Mouse (Mus musculus) neural tube, embryonic 13.5 days (tissue): ENCODE data around the gene Hcrt. TPM values are rescaled to one million over a fixed set of nuclear protein-coding genes. Genes with fewer than 3 reads are reported as not detected.

Experiments
- ATAC-seq: fragments of 200-750 bp; cut with Nextera tagmentation; 2 replicates; pipeline ENCODE4 v1.8.0; 2017; ENCODE audit warnings: low read depth, mild to moderate bottlenecking, moderate TSS enrichment, moderate library complexity
- H3K27ac ChIP-seq: fragments of 300-500 bp; sonication (generic); replicated peaks from 2 replicates; pipeline ENCODE4 v1.5.1; 2015; ENCODE audit warnings: moderate library complexity, mild to moderate bottlenecking, inconsistent platforms
- H3K27me3 ChIP-seq: fragments of 300-500 bp; sonication (generic); 2 replicates; pipeline ENCODE4 v1.6.1; 2015; ENCODE audit warnings: mild to moderate bottlenecking, inconsistent platforms
- H3K36me3 ChIP-seq: fragments of 300-500 bp; sonication (generic); 2 replicates; pipeline ENCODE4 v1.6.1; 2015; ENCODE audit warnings: mild to moderate bottlenecking, inconsistent platforms
- H3K4me1 ChIP-seq: fragments of 300-500 bp; sonication (generic); replicated peaks from 2 replicates; pipeline ENCODE4 v1.6.1; 2015; ENCODE audit warnings: inconsistent platforms
- H3K4me2 ChIP-seq: fragments of 300-500 bp; sonication (generic); 2 replicates; pipeline ENCODE4 v1.6.1; 2015; ENCODE audit warnings: inconsistent platforms, mild to moderate bottlenecking, moderate library complexity
- H3K4me3 ChIP-seq: fragments of 300-500 bp; sonication (generic); 2 replicates; pipeline ENCODE4 v1.5.1; 2015; ENCODE audit warnings: mild to moderate bottlenecking, inconsistent platforms
- H3K9ac ChIP-seq: fragments of 300-500 bp; sonication (generic); 2 replicates; pipeline ENCODE4 v1.6.1; 2015; ENCODE audit warnings: moderate library complexity, mild to moderate bottlenecking, inconsistent platforms
- H3K9me3 ChIP-seq: fragments of 300-500 bp; sonication (generic); 2 replicates; pipeline ENCODE4 v1.6.1; 2016; ENCODE audit warnings: inconsistent platforms
- WGBS: fragments of 180-500 bp; shearing (Covaris S2); methylation state at CpG from one replicate; pipeline ENCODE4 v1.1.7; 2015; 5-methylcytosine and 5-hydroxymethylcytosine counted together
- polyA plus RNA-seq: library from polyadenylated mRNA; unstranded; fragments of >200 nt; fragmentation: Nextera tagmentation; extraction: Ambion mirVana; gene quantifications from 2 replicates; pipeline ENCODE4 v1.2.1, GENCODE M21; 2015

Hcrt gene
- polyA plus RNA-seq, 1 experiment from 2014 or later: not detected

DNA sequence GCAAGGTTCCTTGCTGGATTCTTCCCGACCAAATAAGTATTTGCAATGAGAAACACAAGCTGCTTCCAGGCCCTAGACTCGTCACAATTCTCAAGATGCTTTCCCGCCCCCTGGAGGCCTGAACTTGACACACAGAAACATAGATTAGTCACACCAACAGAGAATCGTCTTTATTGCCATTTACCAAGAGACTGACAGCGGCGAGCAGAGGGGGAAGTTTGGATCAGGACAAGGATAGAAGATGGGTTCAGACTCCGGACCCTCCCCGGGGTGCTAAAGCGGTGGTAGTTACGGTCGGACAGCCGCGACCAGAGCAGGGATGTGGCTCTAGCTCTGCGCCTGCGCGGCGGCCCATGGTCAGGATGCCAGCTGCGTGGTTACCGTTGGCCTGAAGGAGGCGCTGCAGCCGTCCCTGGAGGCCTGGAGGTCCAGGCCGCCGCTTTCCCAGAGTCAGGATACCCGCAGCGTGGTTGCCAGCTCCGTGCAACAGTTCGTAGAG lies 1.1 kb downstream of the Hcrt start:
- Histone ChIP-seq H3K9me3 (no peaks in the 10 kb centered on the region), H3K4me1 (peaks cover 30% of the 10 kb centered on the region), H3K4me3 (peak overlapping the region; percentile 45), H3K27ac (0 out of 2 replicates have a peak overlapping the region, but pooled peaks have one; percentile 18), H3K4me2 (peak overlapping the region; percentile 68), H3K36me3 (no peaks in the 10 kb centered on the region), H3K27me3 (peaks cover 19% of the 10 kb centered on the region), H3K9ac (peak overlapping the region; percentile 70)
- WGBS: under 1% methylated on average over 27 of the region's 27 CpGs
- peak; percentile 38 for ATAC-seq

DNA sequence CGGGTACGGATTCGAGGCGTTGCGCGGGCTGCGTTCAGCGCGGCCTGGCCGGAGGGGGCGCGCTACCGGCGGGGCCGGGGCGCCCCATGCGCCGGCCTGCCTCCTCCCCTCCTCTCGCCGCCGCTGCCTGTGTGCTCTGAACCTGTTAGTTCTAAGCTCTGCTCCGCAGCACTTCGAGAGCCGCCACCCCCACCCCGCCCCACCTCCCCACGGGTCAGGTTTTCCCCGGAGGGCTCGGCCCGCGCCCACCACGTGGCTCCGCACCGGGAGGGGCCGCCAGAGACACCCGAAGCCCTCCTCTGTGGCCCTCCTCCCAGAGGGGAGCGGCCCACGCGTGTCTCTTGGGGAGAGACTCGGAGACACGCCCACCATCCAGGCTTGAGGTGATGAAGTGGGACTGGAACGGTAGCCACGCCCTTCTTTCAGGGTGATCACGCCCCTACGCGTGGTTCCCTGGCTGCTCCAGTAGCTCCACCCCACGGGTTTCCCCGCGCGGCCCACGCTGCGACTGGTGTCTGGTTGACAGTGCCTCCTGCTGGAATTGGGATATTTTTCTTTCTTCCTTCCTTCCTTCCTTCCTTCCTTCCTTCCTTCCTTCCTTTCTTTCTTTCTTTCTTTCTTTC lies 3.0 kb downstream of the Hcrt start, which contains the start of gene Kcnh4:
Gene Kcnh4 (minus strand): TSS at position 332 of the 623 bp plus-strand sequence.
- peak within 1 kb of the TSS; percentile 65 for H3K4me2 ChIP-seq
- WGBS: under 1% methylated on average over 47 of the region's 51 CpGs
- peaks cover 30% of the 10 kb centered on the region for H3K4me1 ChIP-seq
- H3K4me3 ChIP-seq: peak within 1 kb of the TSS; percentile 55
- peaks cover 22% of the 10 kb centered on the region for H3K27me3 ChIP-seq
- peaks cover 5% of the 10 kb centered on the region; the same call in 1 of the 2 replicates for H3K36me3 ChIP-seq
- peak; percentile 65 for ATAC-seq
- no peak within 1 kb of the TSS; the same call in 1 of the 2 replicates for H3K27ac ChIP-seq
- peak within 1 kb of the TSS; percentile 72 for H3K9ac ChIP-seq
- no peaks in the 10 kb centered on the region for H3K9me3 ChIP-seq

DNA sequence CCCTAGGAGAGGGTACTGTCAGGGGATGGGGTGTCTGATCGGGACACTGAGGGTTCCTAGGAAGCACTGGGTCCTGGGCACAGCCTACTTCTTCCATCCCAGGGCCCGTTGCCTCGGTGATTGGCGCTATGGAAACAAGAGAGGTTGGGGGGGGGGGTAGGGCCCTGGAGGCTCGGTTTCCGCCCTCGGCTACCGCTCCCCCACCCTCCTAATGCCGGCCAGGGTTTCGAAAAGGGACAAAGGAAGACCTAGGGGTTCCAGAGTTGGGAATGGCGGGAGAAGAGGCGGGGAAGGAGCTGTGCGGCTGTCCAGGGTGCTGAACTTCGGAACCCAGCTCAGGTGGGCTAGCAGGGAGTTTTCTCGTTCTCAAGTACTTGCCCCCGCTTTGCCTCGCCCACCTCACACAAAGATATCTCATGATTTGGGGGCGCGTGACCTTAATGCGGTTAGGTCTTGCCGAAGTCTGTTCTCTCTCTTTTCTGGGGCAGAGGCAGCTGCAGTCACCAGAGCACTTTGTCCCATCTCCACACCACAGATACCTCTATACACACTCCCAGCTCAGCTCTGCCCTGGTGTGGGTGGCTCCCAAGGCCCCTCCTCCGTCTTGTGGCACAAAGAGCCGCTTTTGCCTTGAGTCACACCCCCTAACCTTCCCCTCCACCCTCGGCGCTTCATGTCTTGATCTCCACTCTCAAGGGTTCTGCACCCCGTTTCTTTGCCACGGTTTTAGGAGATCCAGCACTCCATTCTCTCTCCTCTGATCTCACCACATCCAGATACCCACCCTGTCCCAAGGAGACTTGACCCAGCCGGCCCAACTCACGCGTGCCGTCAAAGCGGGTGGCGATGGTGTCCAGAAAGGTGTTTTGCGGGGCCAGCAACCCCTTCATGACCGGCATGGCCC lies 3.8 kb downstream of the Hcrt start:
- Histone ChIP-seq H3K9ac (peak overlapping the region; percentile 72), H3K27ac (no peak overlapping the region; the same call in 1 of the 2 replicates), H3K4me1 (peaks cover 30% of the 10 kb centered on the region), H3K36me3 (peaks cover 9% of the 10 kb centered on the region; the same call in 1 of the 2 replicates), H3K9me3 (no peaks in the 10 kb centered on the region), H3K4me3 (peak overlapping the region; percentile 55), H3K27me3 (peaks cover 22% of the 10 kb centered on the region), H3K4me2 (peak overlapping the region; percentile 65)
- WGBS: under 1% methylated on average over 35 of the region's 35 CpGs
- peak; percentile 51 for ATAC-seq

DNA sequence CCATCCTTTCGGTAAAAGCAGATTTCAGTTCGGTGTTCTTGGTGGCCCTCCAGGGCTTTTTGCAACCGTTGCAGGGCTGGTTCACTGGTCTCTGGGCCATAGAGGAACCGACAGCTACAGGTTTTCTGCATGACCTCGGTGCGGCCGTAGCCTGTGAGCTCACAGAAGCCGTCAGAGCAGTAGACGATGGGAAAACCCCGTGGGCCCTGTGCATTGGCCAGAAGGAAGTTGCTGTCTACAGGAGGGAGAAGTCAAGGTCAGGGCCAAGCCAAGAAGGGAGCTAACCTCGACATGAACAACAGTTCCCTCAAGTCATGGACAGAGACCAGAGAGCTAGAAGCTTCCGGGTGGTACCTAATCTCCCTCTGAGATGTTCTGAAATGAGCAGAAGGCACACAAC lies 5.2 kb downstream of the Hcrt start:
- H3K4me1 ChIP-seq: peaks cover 30% of the 10 kb centered on the region
- H3K27ac ChIP-seq: no peak overlapping the region
- WGBS: 90% methylated on average over 12 of the region's 12 CpGs
- peaks cover 9% of the 10 kb centered on the region; the same call in 1 of the 2 replicates for H3K36me3 ChIP-seq
- peaks cover 19% of the 10 kb centered on the region for H3K27me3 ChIP-seq
- H3K4me2 ChIP-seq: peak overlapping the region; percentile 65; the same call in 1 of the 2 replicates
- ATAC-seq: no peak
- H3K9ac ChIP-seq: no peak overlapping the region
- H3K9me3 ChIP-seq: no peaks in the 10 kb centered on the region
- no peak overlapping the region for H3K4me3 ChIP-seq

DNA sequence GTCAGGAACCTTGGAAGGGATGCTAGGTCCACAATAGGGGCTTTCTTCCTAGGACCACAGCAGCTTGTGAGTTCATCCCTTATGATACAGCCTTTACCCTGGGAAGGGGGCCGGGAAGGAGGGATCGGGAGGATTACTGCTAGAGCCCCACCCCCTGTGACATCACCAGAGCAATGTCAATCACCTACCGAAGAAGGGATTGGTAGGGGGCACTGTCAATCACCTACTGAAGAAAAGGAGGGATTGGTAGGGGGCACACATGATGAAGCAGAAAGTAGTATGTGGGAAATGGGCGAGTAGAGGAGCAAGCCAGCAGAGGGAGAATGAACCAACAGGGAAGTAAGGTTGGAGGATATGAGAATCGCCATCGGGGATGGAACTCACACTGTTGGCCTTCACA lies 6.3 kb downstream of the Hcrt start:
- Histone ChIP-seq H3K27me3 (peaks cover 20% of the 10 kb centered on the region), H3K4me2 (no peak overlapping the region), H3K4me1 (peaks cover 25% of the 10 kb centered on the region), H3K4me3 (no peak overlapping the region), H3K36me3 (peaks cover 11% of the 10 kb centered on the region), H3K9ac (no peak overlapping the region), H3K9me3 (no peaks in the 10 kb centered on the region), H3K27ac (no peak overlapping the region)
- no peak for ATAC-seq
- 71% methylated on average over 6 of the region's 6 CpGs for WGBS

DNA sequence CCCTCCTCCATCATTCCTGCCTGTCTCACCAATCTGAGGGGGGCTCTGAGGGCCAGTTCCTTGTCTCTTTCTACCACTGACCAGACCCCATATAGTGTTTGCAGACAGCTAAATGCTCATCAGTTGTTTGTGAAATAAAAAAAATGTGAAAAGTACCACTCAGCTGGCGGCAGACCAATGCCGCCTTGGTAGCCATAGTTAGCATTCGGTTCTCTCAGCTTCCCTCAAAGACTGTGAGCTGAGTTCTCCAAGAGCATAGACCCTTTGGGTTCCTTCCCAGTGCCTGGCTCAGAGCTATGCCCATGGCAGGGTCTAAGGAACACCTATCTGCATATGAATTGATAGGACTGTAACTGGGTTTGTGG lies 8.1 kb downstream of the Hcrt start:
- Histone ChIP-seq H3K9ac (no peak overlapping the region), H3K4me1 (peaks cover 17% of the 10 kb centered on the region), H3K4me3 (no peak overlapping the region), H3K27ac (no peak overlapping the region), H3K36me3 (peaks cover 18% of the 10 kb centered on the region), H3K9me3 (no peaks in the 10 kb centered on the region), H3K4me2 (no peak overlapping the region), H3K27me3 (peaks cover 28% of the 10 kb centered on the region)
- ATAC-seq: no peak
- WGBS: 89% methylated on average over 3 of the region's 3 CpGs

DNA sequence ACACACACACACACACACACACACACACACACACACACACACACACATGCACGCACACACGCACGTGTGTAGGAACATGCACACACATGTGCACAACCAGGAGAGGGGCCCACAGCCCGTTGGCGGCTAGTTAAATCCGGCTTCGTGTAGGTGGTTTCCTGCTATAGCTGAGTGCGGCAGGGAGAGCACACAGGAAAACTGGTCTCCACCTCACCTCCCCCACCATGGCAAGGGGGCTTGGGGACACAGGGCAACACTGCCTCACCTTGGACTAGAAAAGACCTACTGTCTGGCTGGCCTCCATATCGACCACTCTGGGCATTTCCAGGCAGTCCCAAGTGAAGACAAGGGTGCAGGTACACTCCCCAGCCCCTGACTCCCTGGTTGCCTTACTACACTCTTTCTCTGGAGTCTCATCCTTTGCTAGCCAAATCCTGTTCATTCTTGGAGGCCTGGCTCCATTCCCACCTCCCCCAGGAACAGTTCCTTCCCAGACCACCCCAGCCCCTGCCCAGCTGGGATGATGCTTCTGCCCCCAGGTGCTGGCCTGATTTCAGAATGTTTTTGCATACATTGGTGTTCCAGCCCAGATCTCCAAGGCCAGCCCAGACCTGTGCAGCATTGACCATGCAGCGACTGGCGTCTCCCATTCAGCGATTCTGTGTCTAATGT lies 8.6 kb downstream of the Hcrt start:
- no peak overlapping the region for H3K4me3 ChIP-seq
- 90% methylated on average over 12 of the region's 12 CpGs for WGBS
- H3K9ac ChIP-seq: no peak overlapping the region
- H3K36me3 ChIP-seq: peaks cover 22% of the 10 kb centered on the region
- no peak for ATAC-seq
- H3K27me3 ChIP-seq: peaks cover 30% of the 10 kb centered on the region
- no peak overlapping the region for H3K4me2 ChIP-seq
- H3K27ac ChIP-seq: no peak overlapping the region
- peaks cover 12% of the 10 kb centered on the region for H3K4me1 ChIP-seq
- no peaks in the 10 kb centered on the region for H3K9me3 ChIP-seq

DNA sequence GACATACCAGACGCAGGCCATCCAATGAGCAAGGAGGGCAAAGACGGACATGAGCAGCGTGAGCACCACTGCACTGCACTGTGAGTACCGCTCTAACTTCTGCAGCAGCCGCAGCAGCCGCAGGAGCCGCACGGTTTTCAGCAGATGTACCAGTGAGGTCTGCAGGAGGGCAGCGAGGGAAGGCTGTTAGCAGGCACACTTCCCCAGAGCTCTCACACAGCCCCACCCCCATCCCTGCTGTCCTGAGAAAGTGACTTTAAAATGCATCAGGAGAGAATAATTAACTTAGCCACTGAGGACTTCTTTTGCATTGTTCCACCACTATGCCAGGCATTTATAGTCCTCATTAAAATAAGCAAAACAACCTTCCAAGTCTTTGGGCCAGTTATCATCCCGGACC lies 10.4 kb downstream of the Hcrt start:
- H3K36me3 ChIP-seq: peaks cover 22% of the 10 kb centered on the region
- no peak overlapping the region for H3K4me3 ChIP-seq
- peaks cover 4% of the 10 kb centered on the region; the same call in 1 of the 2 replicates for H3K4me1 ChIP-seq
- H3K9me3 ChIP-seq: no peaks in the 10 kb centered on the region
- H3K9ac ChIP-seq: no peak overlapping the region
- ATAC-seq: no peak
- 16% methylated on average over 10 of the region's 10 CpGs for WGBS
- no peak overlapping the region for H3K4me2 ChIP-seq
- H3K27me3 ChIP-seq: peaks cover 32% of the 10 kb centered on the region
- H3K27ac ChIP-seq: no peak overlapping the region

DNA sequence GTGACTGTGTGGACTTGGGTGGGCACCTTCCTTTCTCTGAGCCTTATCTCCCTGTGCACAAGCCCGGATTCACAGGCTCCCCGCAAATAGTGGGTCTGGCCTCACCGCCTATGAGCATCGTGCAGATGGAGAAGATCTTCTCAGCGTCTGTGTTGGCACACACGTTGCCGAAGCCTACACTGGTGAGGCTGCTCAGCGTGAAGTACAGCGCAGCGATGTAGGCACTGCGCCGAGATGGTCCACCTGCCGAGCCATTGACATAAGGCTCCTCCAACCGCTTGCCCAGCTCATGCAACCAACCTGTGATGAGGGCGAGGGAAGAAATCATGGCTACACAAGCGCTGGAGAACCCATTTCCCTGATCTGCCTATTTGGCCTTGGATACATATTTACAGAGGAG lies 12.6 kb downstream of the Hcrt start:
- peaks cover 21% of the 10 kb centered on the region for H3K36me3 ChIP-seq
- no peak for ATAC-seq
- no peaks in the 10 kb centered on the region for H3K9me3 ChIP-seq
- H3K27ac ChIP-seq: no peak overlapping the region
- H3K9ac ChIP-seq: no peak overlapping the region
- WGBS: 87% methylated on average over 16 of the region's 16 CpGs
- H3K27me3 ChIP-seq: peaks cover 28% of the 10 kb centered on the region
- H3K4me3 ChIP-seq: no peak overlapping the region
- no peak overlapping the region for H3K4me2 ChIP-seq
- peaks cover 4% of the 10 kb centered on the region; the same call in 1 of the 2 replicates for H3K4me1 ChIP-seq

DNA sequence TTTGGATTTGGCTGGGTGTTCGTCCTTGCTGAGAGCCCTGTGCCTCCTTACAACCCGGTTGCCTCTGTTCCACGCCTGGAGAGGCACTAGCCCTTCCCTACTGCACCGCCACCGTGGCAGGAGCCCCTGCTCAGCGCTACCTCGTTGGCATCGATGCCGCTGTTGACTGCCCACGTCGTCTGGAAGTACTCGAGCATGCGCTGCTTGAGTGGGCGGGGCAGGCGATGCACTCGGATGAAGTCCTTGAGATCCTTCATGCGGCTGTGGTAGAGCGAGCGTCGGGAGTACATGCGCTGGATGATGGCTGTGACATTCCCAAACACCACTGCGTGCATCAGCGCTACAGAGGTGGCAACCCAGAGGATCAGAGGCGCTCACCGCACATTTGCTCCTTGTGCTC lies 13.3 kb downstream of the Hcrt start:
- no peak overlapping the region for H3K27ac ChIP-seq
- H3K9ac ChIP-seq: no peak overlapping the region
- no peak for ATAC-seq

DNA sequence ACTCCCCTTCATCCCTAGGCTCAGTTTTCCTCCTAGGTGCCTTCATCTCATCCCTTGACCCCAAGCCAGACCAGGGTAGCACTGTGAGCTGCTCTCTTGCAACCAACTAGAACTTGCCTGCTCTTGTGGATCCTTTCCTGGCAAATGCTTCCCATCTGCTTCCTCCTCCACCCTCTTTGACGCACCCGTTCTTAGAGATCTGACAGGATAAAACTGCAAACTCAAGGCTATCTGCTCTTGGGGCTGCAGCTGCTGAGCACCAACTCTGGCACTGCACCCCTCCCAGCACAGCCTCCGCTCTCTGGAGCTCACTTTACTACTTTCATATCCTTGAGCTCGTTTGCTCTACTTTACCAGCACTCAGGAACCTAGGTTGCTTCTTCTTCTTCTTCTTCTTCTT lies 14.1 kb downstream of the Hcrt start:
- Histone ChIP-seq H3K27ac (no peak overlapping the region), H3K36me3 (peaks cover 13% of the 10 kb centered on the region; the same call in 1 of the 2 replicates), H3K4me1 (peaks cover 4% of the 10 kb centered on the region; the same call in 1 of the 2 replicates), H3K27me3 (peaks cover 28% of the 10 kb centered on the region), H3K4me2 (no peak overlapping the region), H3K9ac (no peak overlapping the region), H3K9me3 (no peaks in the 10 kb centered on the region), H3K4me3 (no peak overlapping the region)
- WGBS: 81% methylated on average over 4 of the region's 4 CpGs
- no peak for ATAC-seq

More for the DNA sequence above, 13.3 kb downstream of the Hcrt start:
- WGBS: 52% methylated on average over 25 of the region's 25 CpGs
- Histone ChIP-seq H3K9me3 (no peaks in the 10 kb centered on the region), H3K4me3 (no peak overlapping the region), H3K27me3 (peaks cover 28% of the 10 kb centered on the region), H3K4me2 (no peak overlapping the region), H3K36me3 (peaks cover 15% of the 10 kb centered on the region), H3K4me1 (peaks cover 4% of the 10 kb centered on the region; the same call in 1 of the 2 replicates)
